Mouse (Mus musculus) right cerebral cortex, postnatal 4 days (tissue): ENCODE data around the gene Fmo9.

ENCODE experiments used
- DNase-seq: peaks from one replicate; pipeline ENCODE4 v3.0.0-alpha.2; 2022

Gene Fmo9

DNA sequence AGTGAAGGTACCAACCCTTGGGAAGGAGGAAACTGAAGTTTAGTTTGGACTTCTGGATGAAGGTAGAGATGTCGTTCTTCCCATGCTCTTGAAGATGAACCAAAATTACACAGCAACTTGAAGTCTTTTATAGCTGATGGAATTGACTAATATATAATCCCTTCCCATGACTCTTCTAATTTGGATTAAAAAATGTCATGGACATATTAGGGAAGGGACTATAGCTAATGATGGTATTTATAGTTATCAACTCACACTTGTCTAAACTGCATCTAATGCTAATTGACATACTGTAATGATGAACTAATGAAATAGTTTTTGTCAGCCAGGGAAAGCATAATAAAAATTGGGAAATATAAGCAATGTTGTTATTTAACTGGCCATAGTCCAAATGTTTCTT is at the start of gene Fmo9:
Fmo9 (minus strand) TSS at position 101 of the 400 bp plus-strand sequence.
- DNase-seq = no peak

DNA sequence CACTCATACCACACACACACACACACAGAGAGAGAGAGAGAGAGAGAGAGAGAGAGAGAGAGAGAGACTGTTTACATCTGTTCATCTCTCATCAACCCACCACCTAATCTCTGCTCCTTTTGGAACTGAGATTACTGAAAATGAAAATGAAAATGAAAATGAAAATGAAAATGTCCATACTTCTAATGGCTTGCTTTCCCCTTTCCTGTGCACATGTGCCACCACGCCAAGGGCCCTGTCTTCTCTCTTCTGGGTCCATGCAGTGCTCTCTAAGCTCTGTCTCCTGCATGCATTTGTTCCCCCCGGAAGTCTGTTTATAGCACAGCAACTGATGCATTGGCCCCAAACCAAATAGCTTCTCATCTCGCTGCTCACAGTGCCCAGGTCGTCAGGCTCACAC is 49.2 kb upstream of the Fmo9 start:
- DNase-seq = no peak

DNA sequence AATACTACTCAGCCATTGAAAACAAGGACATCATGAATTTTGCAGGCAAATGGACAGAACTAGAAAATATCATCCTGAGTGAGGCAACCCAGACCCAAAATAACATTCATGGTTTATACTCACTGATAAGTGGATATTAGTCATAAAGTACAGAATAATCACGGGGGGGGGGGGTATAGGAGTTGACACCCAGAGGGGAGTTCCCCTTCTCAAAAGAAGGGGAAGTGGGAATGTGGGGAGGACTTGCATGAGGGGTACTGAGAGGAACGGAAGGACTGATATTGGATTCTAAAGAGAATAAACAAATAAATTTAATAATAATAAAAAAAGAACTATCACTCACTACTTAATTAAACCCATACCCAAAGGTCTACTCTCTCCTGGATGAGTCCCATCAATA is 48.6 kb upstream of the Fmo9 start:
- no peak for DNase-seq

DNA sequence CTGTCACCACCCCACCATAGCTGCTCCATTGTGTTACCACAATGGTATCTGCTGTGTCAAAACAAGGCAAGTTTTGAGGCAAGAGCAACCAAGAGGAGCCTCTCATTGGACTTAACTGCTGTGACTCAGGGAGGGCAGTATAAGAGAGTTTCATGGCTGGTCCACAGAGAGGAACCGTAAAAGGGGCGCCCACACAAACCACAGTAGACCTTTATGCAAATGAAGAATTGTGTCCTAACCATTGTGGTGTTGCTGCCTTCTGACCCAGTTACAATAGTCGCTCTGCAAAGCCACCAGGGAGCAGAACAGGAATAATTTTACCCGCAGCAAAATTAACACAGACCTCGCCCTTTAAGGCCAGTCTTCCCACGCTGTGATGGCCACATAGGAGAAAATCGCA is 29.2 kb upstream of the Fmo9 start:
- no peak for DNase-seq

DNA sequence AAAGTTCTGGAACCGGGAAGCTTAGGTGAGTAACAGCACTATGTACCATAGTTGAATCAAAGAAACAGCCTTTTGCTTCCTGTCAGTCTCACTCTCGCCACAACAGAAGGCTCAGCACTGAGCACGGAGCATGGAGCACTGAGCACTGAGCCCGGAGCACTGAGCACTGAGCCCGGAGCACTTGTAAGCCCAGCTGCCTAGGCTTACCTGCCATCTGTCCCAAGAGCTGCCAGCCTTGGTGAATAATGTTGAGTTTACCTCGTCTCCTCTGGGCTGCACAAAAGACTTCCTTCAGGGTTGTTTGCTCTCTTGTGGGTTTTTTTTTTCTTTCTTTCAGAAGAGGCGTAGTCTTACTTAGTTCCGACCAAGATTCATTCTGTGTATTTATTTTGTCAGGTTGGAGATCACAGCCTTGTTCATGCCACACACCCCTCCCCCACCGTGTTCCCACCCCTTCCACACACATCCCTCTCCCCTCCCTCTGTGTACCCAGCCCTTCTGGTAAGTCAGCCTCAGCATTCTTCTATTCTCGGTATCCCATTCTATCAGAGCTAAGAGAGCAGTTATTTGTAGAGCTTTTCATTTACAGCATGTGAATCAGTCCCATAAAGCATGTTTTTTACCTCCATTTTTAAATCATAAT is 20.7 kb upstream of the Fmo9 start:
- no peak for DNase-seq

DNA sequence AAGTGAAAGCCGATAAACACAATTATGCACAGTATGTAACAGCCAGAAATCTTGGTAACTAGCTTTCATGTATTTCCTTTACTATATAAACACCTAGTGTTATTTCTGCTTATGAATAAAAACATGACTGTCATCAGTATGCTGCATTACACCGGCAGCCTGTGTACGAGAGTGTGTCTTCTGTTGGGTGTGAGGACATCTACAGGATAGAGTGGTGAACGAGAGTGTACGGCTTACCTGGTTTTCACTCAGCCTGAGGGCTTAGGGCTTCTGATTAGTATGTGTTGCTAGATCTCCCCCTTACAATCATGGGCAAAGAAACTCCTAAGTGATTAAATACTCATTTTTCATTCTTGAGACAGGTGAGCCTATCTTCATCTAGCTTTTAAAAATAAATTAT is 12.4 kb downstream of the Fmo9 start:
- DNase-seq = no peak

DNA sequence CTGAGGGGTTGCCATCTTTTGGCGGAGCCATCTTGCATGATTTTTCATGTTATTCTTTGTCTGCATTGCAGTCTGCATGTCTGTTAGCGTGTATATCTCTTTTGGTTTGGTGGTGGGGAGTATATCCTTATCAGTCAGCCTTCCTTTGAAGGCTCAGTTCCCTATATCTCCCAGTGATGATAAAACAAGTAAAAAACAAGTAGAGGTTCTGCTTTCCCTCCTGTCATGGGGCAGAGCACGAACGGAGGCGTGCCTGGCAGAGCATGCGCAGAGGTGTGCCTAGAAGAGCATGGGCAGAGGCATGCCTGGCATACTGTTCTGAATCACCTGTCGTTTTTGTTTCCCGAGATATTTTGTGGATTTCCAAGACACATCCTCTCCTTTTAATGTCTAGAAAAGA is 20.8 kb downstream of the Fmo9 start:
- DNase-seq = no peak

DNA sequence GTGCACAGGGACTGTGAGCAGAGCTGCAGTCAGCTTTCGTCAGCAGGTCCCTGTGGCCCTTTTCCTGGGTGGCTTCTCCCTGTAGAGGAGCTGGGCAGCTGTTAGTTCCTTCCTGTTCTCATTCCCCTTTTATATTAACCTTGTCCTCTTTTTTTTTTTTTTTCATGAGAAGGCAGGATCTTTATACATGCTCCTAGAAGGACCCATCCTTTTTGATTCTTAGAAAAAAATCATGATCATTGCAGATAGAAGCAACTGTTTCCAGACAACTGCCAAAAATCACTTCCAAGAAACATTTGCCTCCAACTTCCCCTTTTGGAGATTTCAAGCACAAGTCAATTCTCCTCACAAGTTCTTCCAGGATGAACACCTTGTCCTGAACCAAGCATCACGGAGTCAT is 34.1 kb downstream of the Fmo9 start, which contains the start of gene Gm4847:
Gm4847 (minus strand) TSS at position 101 of the 400 bp plus-strand sequence.
- DNase-seq = no peak
